Mouse (Mus musculus): ENCODE measurements at regions not wholly inside any gene's neighbourhood (a gene's known extent, or its start where the extent isn't known, plus 50 kb on each side); places are given as distances from the start of the nearest gene placed in this dataset.
A peak's percentile ranks its signal among the peaks of the same experiment; 100 is the strongest.

GRCm38 (mm10) chr16:47754671-47755070 lies 528.9 kb upstream of the Dppa4 start:
- no peak for ATAC-seq (ENCODE audit: low read depth)
- Histone ChIP-seq H3K9me3 (ENCODE audit: control insufficient read depth, low read length) (no peaks in the 10 kb centered on the region), H3K36me3 (ENCODE audit: control insufficient read depth, insufficient read depth, low read length) (no peaks in the 10 kb centered on the region), H3K27ac (ENCODE audit: low read depth, low read length) (no peak overlapping the region), H3K4me1 (ENCODE audit: control insufficient read depth, insufficient read depth, low read length) (no peaks in the 10 kb centered on the region), H3K9ac (replicated peaks; ENCODE audit: low read depth, low read length) (no peak overlapping the region), H3K27me3 (ENCODE audit: control insufficient read depth, insufficient read depth, low read length) (no peaks in the 10 kb centered on the region), H3K4me2 (ENCODE audit: low read depth, low read length) (no peak overlapping the region), H3K4me3 (ENCODE audit: low read depth, low read length) (no peak overlapping the region)
- 72% methylated on average over 2 of the region's 2 CpGs for WGBS

GRCm38 (mm10) chr16:47758296-47758695 lies 525.2 kb upstream of the Dppa4 start:
- H3K9me3 ChIP-seq (ENCODE audit: control insufficient read depth, low read length): no peaks in the 10 kb centered on the region
- H3K4me3 ChIP-seq (ENCODE audit: low read depth, low read length): no peak overlapping the region
- ATAC-seq (ENCODE audit: low read depth): no peak
- no peak overlapping the region for H3K27ac ChIP-seq (ENCODE audit: low read depth, low read length)
- no peaks in the 10 kb centered on the region for H3K36me3 ChIP-seq (ENCODE audit: control insufficient read depth, insufficient read depth, low read length)
- H3K4me1 ChIP-seq (ENCODE audit: control insufficient read depth, insufficient read depth, low read length): no peaks in the 10 kb centered on the region
- H3K4me2 ChIP-seq (ENCODE audit: low read depth, low read length): no peak overlapping the region
- H3K27me3 ChIP-seq (ENCODE audit: control insufficient read depth, insufficient read depth, low read length): no peaks in the 10 kb centered on the region
- WGBS: 72% methylated on average over 1 of the region's 1 CpGs
- no peak overlapping the region for H3K9ac ChIP-seq (replicated peaks; ENCODE audit: low read depth, low read length)

GRCm38 (mm10) chr16:47765742-47766141 lies 517.8 kb upstream of the Dppa4 start:
- Histone ChIP-seq H3K9ac (replicated peaks; ENCODE audit: low read depth, low read length) (no peak overlapping the region), H3K27ac (ENCODE audit: low read depth, low read length) (no peak overlapping the region), H3K9me3 (ENCODE audit: control insufficient read depth, low read length) (no peaks in the 10 kb centered on the region), H3K4me3 (ENCODE audit: low read depth, low read length) (no peak overlapping the region), H3K4me2 (ENCODE audit: low read depth, low read length) (no peak overlapping the region), H3K36me3 (ENCODE audit: control insufficient read depth, insufficient read depth, low read length) (no peaks in the 10 kb centered on the region), H3K27me3 (ENCODE audit: control insufficient read depth, insufficient read depth, low read length) (no peaks in the 10 kb centered on the region), H3K4me1 (ENCODE audit: control insufficient read depth, insufficient read depth, low read length) (no peaks in the 10 kb centered on the region)
- ATAC-seq (ENCODE audit: low read depth): no peak
- WGBS: 60% methylated on average over 3 of the region's 3 CpGs

- Histone ChIP-seq H3K4me1 (ENCODE audit: control insufficient read depth, insufficient read depth, low read length) (no peaks in the 10 kb centered on the region), H3K4me3 (ENCODE audit: low read depth, low read length) (no peak overlapping the region), H3K4me2 (ENCODE audit: low read depth, low read length) (no peak overlapping the region), H3K9ac (replicated peaks; ENCODE audit: low read depth, low read length) (no peak overlapping the region), H3K36me3 (ENCODE audit: control insufficient read depth, insufficient read depth, low read length) (no peaks in the 10 kb centered on the region), H3K9me3 (ENCODE audit: control insufficient read depth, low read length) (no peaks in the 10 kb centered on the region), H3K27me3 (ENCODE audit: control insufficient read depth, insufficient read depth, low read length) (no peaks in the 10 kb centered on the region), H3K27ac (ENCODE audit: low read depth, low read length) (no peak overlapping the region)
- WGBS: 54% methylated on average over 5 of the region's 5 CpGs
- no peak for ATAC-seq (ENCODE audit: low read depth)
Observed at GRCm38 (mm10) chr16:47788515-47788914, 495.0 kb upstream of the Dppa4 start.

GRCm38 (mm10) chr16:47790666-47791065 lies 492.9 kb upstream of the Dppa4 start:
- no peaks in the 10 kb centered on the region for H3K27me3 ChIP-seq (ENCODE audit: control insufficient read depth, insufficient read depth, low read length)
- H3K9ac ChIP-seq (replicated peaks; ENCODE audit: low read depth, low read length): no peak overlapping the region
- H3K4me1 ChIP-seq (ENCODE audit: control insufficient read depth, insufficient read depth, low read length): no peaks in the 10 kb centered on the region
- 30% methylated on average over 6 of the region's 6 CpGs for WGBS
- H3K4me3 ChIP-seq (ENCODE audit: low read depth, low read length): no peak overlapping the region
- ATAC-seq (ENCODE audit: low read depth): peak; percentile 58
- H3K4me2 ChIP-seq (ENCODE audit: low read depth, low read length): no peak overlapping the region
- H3K9me3 ChIP-seq (ENCODE audit: control insufficient read depth, low read length): no peaks in the 10 kb centered on the region
- H3K36me3 ChIP-seq (ENCODE audit: control insufficient read depth, insufficient read depth, low read length): no peaks in the 10 kb centered on the region
- no peak overlapping the region for H3K27ac ChIP-seq (ENCODE audit: low read depth, low read length)

- Histone ChIP-seq H3K9ac (replicated peaks; ENCODE audit: low read depth, low read length) (no peak overlapping the region), H3K4me3 (ENCODE audit: low read depth, low read length) (no peak overlapping the region), H3K36me3 (ENCODE audit: control insufficient read depth, insufficient read depth, low read length) (no peaks in the 10 kb centered on the region), H3K4me1 (ENCODE audit: control insufficient read depth, insufficient read depth, low read length) (no peaks in the 10 kb centered on the region), H3K27ac (ENCODE audit: low read depth, low read length) (no peak overlapping the region), H3K4me2 (ENCODE audit: low read depth, low read length) (no peak overlapping the region), H3K27me3 (ENCODE audit: control insufficient read depth, insufficient read depth, low read length) (no peaks in the 10 kb centered on the region), H3K9me3 (ENCODE audit: control insufficient read depth, low read length) (no peaks in the 10 kb centered on the region)
- no peak for ATAC-seq (ENCODE audit: low read depth)
- WGBS: 93% methylated on average over 3 of the region's 3 CpGs
Observed at GRCm38 (mm10) chr16:47791456-47791855, 492.1 kb upstream of the Dppa4 start.

- no peaks in the 10 kb centered on the region for H3K9me3 ChIP-seq (ENCODE audit: control insufficient read depth, low read length)
- no peak overlapping the region for H3K27ac ChIP-seq (ENCODE audit: low read depth, low read length)
- H3K36me3 ChIP-seq (ENCODE audit: control insufficient read depth, insufficient read depth, low read length): no peaks in the 10 kb centered on the region
- WGBS: 86% methylated on average over 2 of the region's 2 CpGs
- no peak overlapping the region for H3K4me2 ChIP-seq (ENCODE audit: low read depth, low read length)
- no peak for ATAC-seq (ENCODE audit: low read depth)
- no peaks in the 10 kb centered on the region for H3K4me1 ChIP-seq (ENCODE audit: control insufficient read depth, insufficient read depth, low read length)
- H3K9ac ChIP-seq (replicated peaks; ENCODE audit: low read depth, low read length): no peak overlapping the region
- H3K4me3 ChIP-seq (ENCODE audit: low read depth, low read length): no peak overlapping the region
- H3K27me3 ChIP-seq (ENCODE audit: control insufficient read depth, insufficient read depth, low read length): no peaks in the 10 kb centered on the region
Observed at GRCm38 (mm10) chr16:47798838-47799237, 484.7 kb upstream of the Dppa4 start.

- H3K27me3 ChIP-seq (ENCODE audit: control insufficient read depth, insufficient read depth, low read length): no peaks in the 10 kb centered on the region
- H3K4me3 ChIP-seq (ENCODE audit: low read depth, low read length): no peak overlapping the region
- no peak overlapping the region for H3K9ac ChIP-seq (replicated peaks; ENCODE audit: low read depth, low read length)
- H3K9me3 ChIP-seq (ENCODE audit: control insufficient read depth, low read length): no peaks in the 10 kb centered on the region
- H3K36me3 ChIP-seq (ENCODE audit: control insufficient read depth, insufficient read depth, low read length): no peaks in the 10 kb centered on the region
- no peak overlapping the region for H3K4me2 ChIP-seq (ENCODE audit: low read depth, low read length)
- 0 out of 2 replicates have a peak, but pooled peaks have one; percentile 28 for ATAC-seq (ENCODE audit: low read depth)
- no peak overlapping the region for H3K27ac ChIP-seq (ENCODE audit: low read depth, low read length)
- 77% methylated on average over 3 of the region's 3 CpGs for WGBS
- H3K4me1 ChIP-seq (ENCODE audit: control insufficient read depth, insufficient read depth, low read length): no peaks in the 10 kb centered on the region
Observed at GRCm38 (mm10) chr16:47843169-47843568, 440.4 kb upstream of the Dppa4 start.

- Histone ChIP-seq H3K4me1 (ENCODE audit: control insufficient read depth, insufficient read depth, low read length) (no peaks in the 10 kb centered on the region), H3K4me3 (ENCODE audit: low read depth, low read length) (no peak overlapping the region), H3K9me3 (ENCODE audit: control insufficient read depth, low read length) (no peaks in the 10 kb centered on the region), H3K4me2 (ENCODE audit: low read depth, low read length) (no peak overlapping the region), H3K27me3 (ENCODE audit: control insufficient read depth, insufficient read depth, low read length) (no peaks in the 10 kb centered on the region), H3K27ac (ENCODE audit: low read depth, low read length) (no peak overlapping the region), H3K9ac (replicated peaks; ENCODE audit: low read depth, low read length) (no peak overlapping the region), H3K36me3 (ENCODE audit: control insufficient read depth, insufficient read depth, low read length) (no peaks in the 10 kb centered on the region)
- ATAC-seq (ENCODE audit: low read depth): no peak
- WGBS: 80% methylated on average over 1 of the region's 1 CpGs
Observed at GRCm38 (mm10) chr16:47851631-47852030, 431.9 kb upstream of the Dppa4 start.

- WGBS: 79% methylated on average over 3 of the region's 3 CpGs
- Histone ChIP-seq H3K4me1 (ENCODE audit: control insufficient read depth, insufficient read depth, low read length) (no peaks in the 10 kb centered on the region), H3K4me3 (ENCODE audit: low read depth, low read length) (no peak overlapping the region), H3K27me3 (ENCODE audit: control insufficient read depth, insufficient read depth, low read length) (no peaks in the 10 kb centered on the region), H3K9me3 (ENCODE audit: control insufficient read depth, low read length) (no peaks in the 10 kb centered on the region), H3K9ac (replicated peaks; ENCODE audit: low read depth, low read length) (no peak overlapping the region), H3K27ac (ENCODE audit: low read depth, low read length) (no peak overlapping the region), H3K4me2 (ENCODE audit: low read depth, low read length) (no peak overlapping the region), H3K36me3 (ENCODE audit: control insufficient read depth, insufficient read depth, low read length) (no peaks in the 10 kb centered on the region)
- ATAC-seq (ENCODE audit: low read depth): no peak
Observed at GRCm38 (mm10) chr16:47859840-47860239, 423.7 kb upstream of the Dppa4 start.

Measured in neural tube, embryonic 14.5 days (tissue).